Mouse (Mus musculus) stomach, embryonic 16.5 days (tissue): ENCODE measurements around the gene 4930544D05Rik. TPM values are rescaled to one million over a fixed set of nuclear protein-coding genes. Genes with fewer than 3 reads are reported as not detected.

Experiments
- ATAC-seq: fragments of 200-750 bp; cut with Nextera tagmentation; 2 replicates; pipeline ENCODE4 v1.8.0; 2017; ENCODE audit warnings: moderate number of reproducible peaks, moderate TSS enrichment; ENCODE audit not compliant: insufficient read depth, low FRiP score
- H3K27ac ChIP-seq: fragments of 300-500 bp; sonication (generic); 2 replicates; pipeline ENCODE4 v1.5.1; 2014; ENCODE audit warnings: low read length
- H3K27me3 ChIP-seq: fragments of 300-500 bp; sonication (generic); 2 replicates; pipeline ENCODE4 v1.6.1; 2014; ENCODE audit warnings: low read length, control low read depth, mixed read lengths; ENCODE audit not compliant: control insufficient read depth, insufficient read depth
- H3K36me3 ChIP-seq: fragments of 300-500 bp; sonication (generic); 2 replicates; pipeline ENCODE4 v1.6.1; 2014; ENCODE audit warnings: low read length; ENCODE audit not compliant: control insufficient read depth, insufficient read depth
- H3K4me1 ChIP-seq: fragments of 300-500 bp; sonication (generic); 2 replicates; pipeline ENCODE4 v1.6.1; 2014; ENCODE audit warnings: low read length, control low read depth, mixed read lengths; ENCODE audit not compliant: control insufficient read depth, insufficient read depth
- H3K4me2 ChIP-seq: fragments of 300-500 bp; sonication (generic); 2 replicates; pipeline ENCODE4 v1.6.1; 2014; ENCODE audit warnings: low read depth, low read length, mixed read lengths
- H3K4me3 ChIP-seq: fragments of 300-500 bp; sonication (generic); replicated peaks from 2 replicates; pipeline ENCODE4 v1.5.1; 2014; ENCODE audit warnings: mild to moderate bottlenecking, low read length
- H3K9ac ChIP-seq: fragments of 300-500 bp; sonication (generic); 2 replicates; pipeline ENCODE4 v1.6.1; 2014; ENCODE audit warnings: low read length
- H3K9me3 ChIP-seq: fragments of 300-500 bp; sonication (generic); replicated peaks from 2 replicates; pipeline ENCODE4 v1.6.1; 2016; ENCODE audit warnings: low read length, control low read depth; ENCODE audit not compliant: control insufficient read depth
- WGBS: fragments of 180-500 bp; shearing (Covaris S2); extraction: QIAGEN DNeasy Blood & Tissue Kit; methylation state at CpG from one replicate; pipeline ENCODE4 v1.1.7; 2014; 5-methylcytosine and 5-hydroxymethylcytosine counted together
- polyA plus RNA-seq: library from polyadenylated mRNA; unstranded; fragments of >200 nt; fragmentation: Nextera tagmentation; extraction: Ambion mirVana; gene quantifications from 2 replicates; pipeline ENCODE4 v1.2.1, GENCODE M21; 2015

Gene 4930544D05Rik
- polyA plus RNA-seq, 1 experiment from 2014 or later = not detected

- Histone ChIP-seq H3K4me2 (no peak overlapping the region), H3K4me1 (peaks cover 10% of the 10 kb centered on the region), H3K36me3 (peaks cover 15% of the 10 kb centered on the region), H3K27me3 (no peaks in the 10 kb centered on the region), H3K4me3 (no peak overlapping the region), H3K27ac (no peak overlapping the region), H3K9ac (no peak overlapping the region), H3K9me3 (no peaks in the 10 kb centered on the region)
- no peak for ATAC-seq
- 90% methylated on average over 8 of the region's 8 CpGs for WGBS
Observed at GRCm38 (mm10) chr11:70663101-70663500, 47.5 kb downstream of the 4930544D05Rik start.

GRCm38 (mm10) chr11:70663957-70664356, 48.3 kb downstream of the 4930544D05Rik start:
- ATAC-seq = no peak
- Histone ChIP-seq H3K27me3 (no peaks in the 10 kb centered on the region), H3K4me3 (no peak overlapping the region), H3K4me2 (no peak overlapping the region), H3K4me1 (peaks cover 10% of the 10 kb centered on the region), H3K27ac (no peak overlapping the region), H3K9ac (no peak overlapping the region), H3K9me3 (no peaks in the 10 kb centered on the region), H3K36me3 (peaks cover 15% of the 10 kb centered on the region)
- WGBS = 84% methylated on average over 6 of the region's 6 CpGs

GRCm38 (mm10) chr11:70664741-70665140, 49.1 kb downstream of the 4930544D05Rik start:
- Histone ChIP-seq H3K36me3 (peaks cover 15% of the 10 kb centered on the region), H3K4me2 (no peak overlapping the region), H3K4me3 (no peak overlapping the region), H3K9ac (no peak overlapping the region), H3K27me3 (no peaks in the 10 kb centered on the region), H3K27ac (no peak overlapping the region), H3K4me1 (peaks cover 10% of the 10 kb centered on the region), H3K9me3 (no peaks in the 10 kb centered on the region)
- ATAC-seq = no peak
- 92% methylated on average over 9 of the region's 9 CpGs for WGBS

Other genes starting within 250 kb of the 4930544D05Rik start
- gene Pelp1, start 205.8 kb upstream of the 4930544D05Rik start, polyA plus RNA-seq = 32.0 and 32.2 TPM in 2 replicates
- 14.7 and 14.8 TPM in 2 replicates for gene Arrb2, start 183.2 kb upstream of the 4930544D05Rik start, polyA plus RNA-seq
- gene Med11, start 163.9 kb upstream of the 4930544D05Rik start, polyA plus RNA-seq = 37.4 and 37.9 TPM in 2 replicates
- 0.45 and 0.97 TPM in 2 replicates for gene Zmynd15, start 156.4 kb upstream of the 4930544D05Rik start, polyA plus RNA-seq
- gene Cxcl16, start 155.9 kb upstream of the 4930544D05Rik start, polyA plus RNA-seq = 9.0 and 10.5 TPM in 2 replicates
- gene Tm4sf5, start 110.6 kb upstream of the 4930544D05Rik start, polyA plus RNA-seq = 58.3 and 60.0 TPM in 2 replicates
- 0.36 and 0.92 TPM in 2 replicates for gene Vmo1, start 101.2 kb upstream of the 4930544D05Rik start, polyA plus RNA-seq
- 1.9 and 2.0 TPM in 2 replicates for gene Gltpd2, start 96.7 kb upstream of the 4930544D05Rik start, polyA plus RNA-seq
- gene Psmb6, start 90.5 kb upstream of the 4930544D05Rik start, polyA plus RNA-seq = 614 and 657 TPM in 2 replicates
- gene Gm40193, start 82.9 kb upstream of the 4930544D05Rik start, polyA plus RNA-seq = not detected in 2 replicates
- 17.8 and 21.5 TPM in 2 replicates for gene Pld2, start 75.8 kb upstream of the 4930544D05Rik start, polyA plus RNA-seq
- gene Mink1, start 53.0 kb upstream of the 4930544D05Rik start, polyA plus RNA-seq = 12.5 and 13.0 TPM in 2 replicates
- gene Chrne, start 3.4 kb downstream of the 4930544D05Rik start, polyA plus RNA-seq = 0.37 TPM in 1 of 2 replicates, not detected in the other
- 0.16 and 0.19 TPM in 2 replicates for gene Gp1ba, start 23.3 kb downstream of the 4930544D05Rik start, polyA plus RNA-seq
- gene Rnf167, start 31.4 kb downstream of the 4930544D05Rik start, polyA plus RNA-seq = 104 and 111 TPM in 2 replicates
- 163 and 169 TPM in 2 replicates for gene Slc25a11, start 31.6 kb downstream of the 4930544D05Rik start, polyA plus RNA-seq
- gene Pfn1, start 38.8 kb downstream of the 4930544D05Rik start, polyA plus RNA-seq = 1,820 and 1,821 TPM in 2 replicates
- gene Eno3, start 41.4 kb downstream of the 4930544D05Rik start, polyA plus RNA-seq = 19.3 and 126 TPM in 2 replicates
- 148 and 149 TPM in 2 replicates for gene Spag7, start 53.6 kb downstream of the 4930544D05Rik start, polyA plus RNA-seq
- 14.2 and 15.8 TPM in 2 replicates for gene Camta2, start 72.3 kb downstream of the 4930544D05Rik start, polyA plus RNA-seq
- gene Inca1, start 84.3 kb downstream of the 4930544D05Rik start, polyA plus RNA-seq = 1.3 and 1.5 TPM in 2 replicates
- 2.6 and 3.0 TPM in 2 replicates for gene Kif1c, start 84.7 kb downstream of the 4930544D05Rik start, polyA plus RNA-seq
- gene Zfp3, start 148.4 kb downstream of the 4930544D05Rik start, polyA plus RNA-seq = 5.0 and 5.9 TPM in 2 replicates
- 0.66 TPM in 1 of 2 replicates, not detected in the other for gene Scimp, start 196.7 kb downstream of the 4930544D05Rik start, polyA plus RNA-seq
- gene Rabep1, start 228.9 kb downstream of the 4930544D05Rik start, polyA plus RNA-seq = 22.2 and 27.5 TPM in 2 replicates